Mouse (Mus musculus) kidney, adult 2 months (tissue): ENCODE measurements around the gene Gpr183.

Source experiments
- CTCF ChIP-seq: fragments of 200-500 bp; conservative IDR thresholded peaks from 2 replicates; pipeline ENCODE4 v1.5.1; 2011; ENCODE audit warnings: low read depth, mild to moderate bottlenecking, control low read depth, low read length, moderate library complexity, mixed read lengths; ENCODE audit not compliant: insufficient read depth, insufficient read length
- POLR2A ChIP-seq: fragments of 200-500 bp; IDR thresholded peaks from one replicate; pipeline ENCODE4 v1.6.1; 2011; ENCODE audit warnings: low read depth, low read length, control low read depth

GRCm38 (mm10) chr14:121994846-121995556, 30.0 kb upstream of the Gpr183 start:
- TF ChIP-seq CTCF (no peak), POLR2A (no peak)
